Mouse (Mus musculus) cerebellum, adult 2 months (tissue): ENCODE results near the gene Pin1. TPM values are rescaled to one million over a fixed set of nuclear protein-coding genes. Genes with fewer than 3 reads are reported as not detected.

Experiments
- DNase-seq, 2 experiments: peaks; one replicate each; pipeline ENCODE4 v3.0.0; 2021
- H3K27ac ChIP-seq: fragments of 200-500 bp; 2 replicates; pipeline ENCODE4 v1.5.1; 2012; ENCODE audit warnings: low read length, control low read depth, inconsistent platforms; ENCODE audit not compliant: insufficient read depth
- H3K27me3 ChIP-seq: fragments of 200-500 bp; 2 replicates; pipeline ENCODE4 v1.6.1; 2012; ENCODE audit warnings: inconsistent platforms, mild to moderate bottlenecking, low read length, moderate library complexity; ENCODE audit not compliant: control insufficient read depth, insufficient read depth
- H3K4me1 ChIP-seq: fragments of 200-500 bp; 2 replicates; pipeline ENCODE4 v1.6.1; 2011; ENCODE audit warnings: low read length; ENCODE audit not compliant: control insufficient read depth, insufficient read depth
- H3K4me3 ChIP-seq: fragments of 200-500 bp; replicated peaks from 2 replicates; pipeline ENCODE3; 2011; ENCODE audit warnings: mild to moderate bottlenecking, low read depth, low read length, control low read depth; ENCODE audit not compliant: insufficient read depth
- CTCF ChIP-seq: fragments of 200-500 bp; IDR thresholded peaks from 2 replicates; pipeline ENCODE4 v1.5.1; 2011; ENCODE audit warnings: low read depth, mild to moderate bottlenecking, control low read depth, low read length, moderate library complexity, borderline replicate concordance; ENCODE audit not compliant: insufficient read depth
- POLR2A ChIP-seq: fragments of 200-500 bp; IDR thresholded peaks from 2 replicates; pipeline ENCODE4 v1.6.1; 2011; ENCODE audit warnings: low read length, control low read depth, borderline replicate concordance; ENCODE audit not compliant: insufficient read depth
- WGBS: fragments of 180-500 bp; shearing (Covaris S2); methylation state at CpG from one replicate; pipeline ENCODE4 v1.1.7; 2018; 5-methylcytosine and 5-hydroxymethylcytosine counted together
- polyA plus RNA-seq: library from polyadenylated mRNA; depleted of rRNA; stranded (reverse); fragments of >200 nt; gene quantifications from 2 replicates; pipeline ENCODE4 v1.2.3, GENCODE M21; 2012

The Pin1 gene
- polyA plus RNA-seq, 1 experiment: 38.8 TPM

DNA sequence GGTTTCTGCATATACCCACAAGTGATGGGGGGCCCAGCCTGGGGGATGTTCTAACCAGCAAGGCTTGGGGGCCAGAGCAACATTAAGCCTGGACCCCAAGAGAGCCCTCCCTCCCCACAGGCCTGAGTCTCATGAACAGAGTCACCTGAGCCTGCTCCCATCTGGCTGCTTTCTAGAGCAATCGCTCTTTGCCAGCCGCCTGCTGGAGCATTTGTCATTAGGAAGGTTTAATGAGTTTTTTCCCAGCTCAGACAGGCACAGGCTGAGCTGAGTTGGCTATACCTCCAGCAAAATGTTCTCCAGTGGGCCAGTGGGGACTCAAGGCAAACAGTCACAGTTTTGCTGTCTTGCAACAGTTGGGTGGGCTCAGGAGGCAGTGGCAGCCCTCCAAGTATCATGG is 12.5 kb downstream of the Pin1 start:
- no peaks in the 10 kb centered on the region for H3K4me1 ChIP-seq
- TF ChIP-seq POLR2A (no peak), CTCF (no peak)
- H3K27me3 ChIP-seq: no peaks in the 10 kb centered on the region
- WGBS: 26% methylated on average over 2 of the region's 2 CpGs
- no peak overlapping the region for H3K4me3 ChIP-seq
- H3K27ac ChIP-seq: no peak overlapping the region
- no peak for DNase-seq

DNA sequence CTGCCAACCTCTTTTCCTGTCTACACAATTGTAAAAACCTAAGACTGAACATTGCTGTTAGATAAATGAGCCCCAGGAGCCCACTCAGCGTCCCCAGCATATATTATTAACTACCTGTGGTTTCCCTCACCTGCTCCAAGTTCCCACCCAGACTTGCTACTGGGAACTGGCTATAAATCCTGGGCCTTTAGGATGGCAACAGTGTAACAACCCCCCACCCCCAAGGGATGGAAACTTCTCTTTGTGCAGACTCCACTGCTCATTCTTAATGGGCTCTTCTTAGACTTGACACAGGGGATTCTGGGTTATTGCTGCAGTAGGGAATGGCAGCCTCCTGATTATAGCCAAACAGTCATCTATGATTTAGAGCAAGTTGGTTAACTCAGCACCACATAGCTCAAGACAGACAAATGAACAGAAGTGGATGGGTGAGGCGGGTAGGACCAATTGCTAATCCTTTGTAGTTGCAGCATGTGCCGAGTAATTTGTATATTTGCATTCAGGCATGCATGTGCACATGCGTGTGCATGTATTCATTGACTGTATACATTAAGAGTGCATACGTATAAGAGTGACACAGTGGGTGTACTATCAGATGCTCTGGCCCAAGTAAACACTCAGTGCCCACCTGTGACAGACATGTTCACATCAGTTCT is 13.2 kb downstream of the Pin1 start:
- no peak for DNase-seq
- Histone ChIP-seq H3K27me3 (no peaks in the 10 kb centered on the region), H3K4me3 (no peak overlapping the region), H3K4me1 (no peaks in the 10 kb centered on the region), H3K27ac (no peak overlapping the region)
- TF ChIP-seq POLR2A: no peak
- TF ChIP-seq CTCF: no peak
- WGBS: 80% methylated on average over 5 of the region's 5 CpGs

DNA sequence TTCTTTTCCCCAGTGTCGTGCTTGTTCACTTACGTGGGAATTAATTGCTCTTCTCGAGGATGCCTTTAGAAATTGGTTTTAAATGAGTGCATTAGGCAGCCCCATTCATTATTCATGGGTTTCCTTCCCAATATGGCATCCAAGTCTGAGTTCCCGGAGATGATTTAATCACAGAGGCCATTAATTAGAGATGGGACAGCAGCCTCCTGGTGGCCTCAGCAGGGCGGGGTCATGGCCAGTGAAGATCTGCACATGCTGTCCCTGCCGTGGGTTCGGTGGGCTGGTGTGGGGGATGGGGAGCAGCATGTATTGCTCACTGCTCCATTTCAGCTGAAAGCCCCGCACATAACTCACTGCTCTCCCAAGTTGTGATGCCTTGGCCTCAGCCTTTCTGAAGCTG is 14.0 kb downstream of the Pin1 start:
- Histone ChIP-seq H3K4me3 (no peak overlapping the region), H3K27me3 (no peaks in the 10 kb centered on the region), H3K4me1 (no peaks in the 10 kb centered on the region), H3K27ac (no peak overlapping the region)
- WGBS: 33% methylated on average over 8 of the region's 8 CpGs
- TF ChIP-seq CTCF (no peak), POLR2A (no peak)
- no peak for DNase-seq

DNA sequence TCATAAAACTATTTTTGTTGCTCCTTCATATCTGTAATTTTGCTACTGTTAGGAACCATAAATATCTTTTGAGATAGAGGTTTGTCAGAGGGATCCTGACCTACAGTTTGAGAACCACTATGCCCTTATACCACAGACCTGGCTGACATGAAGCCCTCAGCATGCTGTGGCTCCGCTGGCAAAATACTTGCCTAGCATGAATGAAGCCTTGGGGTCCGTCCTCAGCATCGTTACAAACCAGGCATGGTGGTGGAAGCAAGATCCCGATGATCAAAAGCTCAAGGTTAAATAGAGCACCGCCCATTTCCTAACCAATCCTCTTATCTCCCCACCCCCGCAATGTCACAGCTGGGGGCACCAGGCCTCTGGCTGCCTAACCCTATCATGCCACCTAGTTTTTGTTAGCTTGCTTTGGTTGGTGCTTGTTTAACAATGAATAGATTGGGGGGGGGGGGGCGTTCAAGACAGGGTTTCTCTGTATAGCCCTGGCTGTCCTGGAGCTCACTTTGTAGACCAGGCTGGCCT is 14.7 kb downstream of the Pin1 start:
- Histone ChIP-seq H3K27ac (no peak overlapping the region), H3K27me3 (no peaks in the 10 kb centered on the region), H3K4me3 (no peak overlapping the region), H3K4me1 (no peaks in the 10 kb centered on the region)
- no peak for DNase-seq
- WGBS: 17% methylated on average over 7 of the region's 7 CpGs
- TF ChIP-seq POLR2A (no peak), CTCF (no peak)

DNA sequence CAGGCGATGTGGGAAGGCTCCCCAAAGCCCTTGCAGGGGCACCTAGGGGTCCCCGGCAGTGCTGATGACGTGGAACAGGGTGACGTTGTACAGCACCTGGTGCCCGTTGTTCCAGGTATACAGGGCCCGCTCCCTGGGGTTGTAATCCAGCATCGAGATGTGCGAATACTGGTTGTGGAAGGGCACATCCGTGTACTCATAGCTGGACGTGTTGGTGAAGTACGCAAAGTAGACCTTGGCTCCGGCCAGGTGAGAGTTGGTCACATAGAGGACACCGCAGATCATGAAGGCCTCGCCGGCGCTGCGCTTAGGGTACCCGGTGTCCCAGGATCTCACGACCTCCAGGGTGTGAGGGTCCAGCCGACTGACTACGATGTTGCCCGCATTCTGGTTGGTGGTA is 16.2 kb downstream of the Pin1 start:
- WGBS: 92% methylated on average over 22 of the region's 22 CpGs

DNA sequence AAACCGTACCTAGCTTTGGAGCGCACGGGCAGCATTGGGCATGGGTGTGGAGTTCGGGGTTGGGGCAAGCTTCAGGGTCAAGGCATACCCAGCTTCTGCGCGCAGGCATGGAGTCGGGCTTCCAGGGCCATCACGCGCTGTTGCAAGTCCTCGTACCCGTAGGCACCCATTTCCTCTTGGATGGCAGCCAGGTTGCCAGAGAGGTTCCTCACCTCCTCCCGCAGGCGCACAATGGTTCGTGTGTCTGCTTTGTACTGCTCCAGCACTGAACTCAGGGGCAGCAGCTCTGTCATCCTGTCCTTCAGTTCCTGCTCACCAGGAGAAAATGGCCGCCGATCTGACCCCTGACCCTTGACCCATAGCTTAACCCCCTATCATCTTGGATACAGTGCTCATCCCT is 20.2 kb downstream of the Pin1 start:
- Histone ChIP-seq H3K4me1 (no peaks in the 10 kb centered on the region), H3K27ac (no peak overlapping the region), H3K4me3 (no peak overlapping the region), H3K27me3 (no peaks in the 10 kb centered on the region)
- TF ChIP-seq POLR2A: no peak
- no peak for TF ChIP-seq CTCF
- no peak for DNase-seq
- WGBS: 79% methylated on average over 16 of the region's 16 CpGs

More for the DNA sequence above, 16.2 kb downstream of the Pin1 start:
- no peak overlapping the region for H3K27ac ChIP-seq
- no peaks in the 10 kb centered on the region for H3K4me1 ChIP-seq
- DNase-seq: no peak
- H3K27me3 ChIP-seq: no peaks in the 10 kb centered on the region
- H3K4me3 ChIP-seq: no peak overlapping the region
- TF ChIP-seq POLR2A (no peak; the same call in 1 of the 2 replicates), CTCF (no peak)

DNA sequence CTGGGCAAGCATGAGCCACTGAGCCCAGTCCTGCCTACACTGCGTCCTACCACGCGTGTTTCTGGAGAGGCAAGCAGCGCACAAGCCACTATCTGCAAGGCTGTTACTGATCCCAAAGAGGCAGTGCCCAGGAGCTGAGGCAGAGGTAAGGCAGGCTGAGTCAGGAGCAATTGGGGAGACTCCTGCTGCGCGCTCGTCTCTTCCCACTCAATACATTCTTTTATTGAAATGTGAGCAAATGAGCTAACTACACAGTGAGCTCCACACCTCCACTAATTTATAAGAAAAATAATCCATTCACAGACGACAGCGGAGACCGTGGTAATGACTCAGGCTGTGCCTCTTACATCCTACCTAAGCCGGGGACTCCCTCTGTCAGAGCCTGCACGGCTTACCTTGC is 26.0 kb downstream of the Pin1 start:
- DNase-seq: no peak
- 88% methylated on average over 12 of the region's 12 CpGs for WGBS
- Histone ChIP-seq H3K27me3 (no peaks in the 10 kb centered on the region; the same call in 1 of the 2 replicates), H3K4me1 (no peaks in the 10 kb centered on the region), H3K4me3 (no peak overlapping the region), H3K27ac (no peak overlapping the region)
- TF ChIP-seq CTCF (no peak), POLR2A (no peak)

DNA sequence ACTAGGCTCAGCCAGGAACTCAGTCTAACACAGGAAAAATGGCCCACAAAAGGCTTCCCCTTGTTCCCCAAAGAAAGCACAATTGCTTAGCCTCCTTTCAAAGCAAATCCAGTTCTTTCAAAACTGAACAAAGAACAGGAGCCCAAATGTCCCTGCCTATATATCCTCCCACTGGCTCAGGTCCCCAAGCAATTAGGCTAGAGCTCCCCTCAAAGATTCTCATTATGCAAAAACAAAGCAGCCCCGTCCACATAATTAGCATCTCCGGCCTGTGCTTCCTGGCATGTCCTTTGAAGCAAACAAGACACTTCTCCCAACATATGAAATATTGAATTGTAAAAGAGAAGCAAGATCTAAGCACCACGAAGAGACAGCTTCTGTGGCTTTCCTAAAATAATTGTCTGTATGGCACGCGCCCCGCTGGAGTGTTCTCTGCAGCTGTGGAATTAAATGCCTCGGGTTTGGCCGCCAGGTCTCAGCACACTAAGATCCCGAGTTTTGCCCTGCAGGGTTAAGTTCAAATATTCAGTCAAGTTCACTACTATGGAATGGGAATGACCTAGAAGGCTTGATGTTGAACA is 28.6 kb downstream of the Pin1 start:
- no peak for DNase-seq
- H3K4me3 ChIP-seq: no peak overlapping the region
- H3K27ac ChIP-seq: no peak overlapping the region
- H3K27me3 ChIP-seq: no peaks in the 10 kb centered on the region; the same call in 1 of the 2 replicates
- TF ChIP-seq POLR2A: no peak
- no peak for TF ChIP-seq CTCF
- H3K4me1 ChIP-seq: no peaks in the 10 kb centered on the region
- WGBS: 55% methylated on average over 9 of the region's 9 CpGs
